Mouse (Mus musculus) thymus, postnatal 10 days (tissue): ENCODE results near the gene Klrg2.

ENCODE experiments used
- DNase-seq, 2 experiments: peaks; one replicate each; pipeline ENCODE4 v3.0.0; 2021; ENCODE audit warnings: low spot score in 2 of 2

The Klrg2 gene

DNA sequence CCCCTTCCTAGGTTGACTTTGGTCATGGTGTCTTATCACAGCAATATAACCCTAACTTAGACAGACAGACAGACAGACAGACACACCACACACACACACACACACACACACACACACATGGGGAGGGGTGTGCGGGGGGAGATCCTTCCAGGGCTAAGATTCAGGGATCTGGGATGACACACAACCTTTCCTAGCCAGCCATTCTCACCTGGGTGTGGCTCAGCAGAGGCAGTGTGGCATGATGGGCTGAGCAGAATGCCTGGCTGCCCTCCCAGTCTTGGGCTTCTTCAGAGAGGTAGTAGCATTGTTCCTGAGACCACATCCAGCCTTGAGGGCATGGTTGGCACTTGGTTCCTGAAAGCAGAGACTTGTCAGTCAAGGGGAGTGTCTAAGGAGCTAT lies 7.5 kb downstream of the Klrg2 start:
- DNase-seq: no peak

DNA sequence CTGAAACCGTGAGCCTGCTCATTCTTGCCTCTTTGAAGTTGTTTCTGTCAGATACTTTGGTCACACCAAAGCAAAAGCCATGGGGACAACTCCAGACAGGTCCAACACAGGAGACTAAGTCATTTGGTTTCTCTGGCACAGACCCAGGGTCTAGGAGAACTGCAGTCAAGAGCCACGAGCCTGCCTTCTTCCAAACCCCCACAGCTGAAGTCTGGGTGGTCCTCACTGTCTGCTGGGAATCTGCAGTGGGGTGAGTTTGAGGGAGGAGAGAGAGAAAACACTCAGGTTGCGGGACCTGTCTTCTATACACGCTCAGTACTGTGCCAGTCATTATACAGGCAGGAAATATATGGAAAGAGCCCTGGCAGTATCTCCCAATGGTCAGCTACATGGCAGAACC lies 9.6 kb downstream of the Klrg2 start:
- DNase-seq: no peak

DNA sequence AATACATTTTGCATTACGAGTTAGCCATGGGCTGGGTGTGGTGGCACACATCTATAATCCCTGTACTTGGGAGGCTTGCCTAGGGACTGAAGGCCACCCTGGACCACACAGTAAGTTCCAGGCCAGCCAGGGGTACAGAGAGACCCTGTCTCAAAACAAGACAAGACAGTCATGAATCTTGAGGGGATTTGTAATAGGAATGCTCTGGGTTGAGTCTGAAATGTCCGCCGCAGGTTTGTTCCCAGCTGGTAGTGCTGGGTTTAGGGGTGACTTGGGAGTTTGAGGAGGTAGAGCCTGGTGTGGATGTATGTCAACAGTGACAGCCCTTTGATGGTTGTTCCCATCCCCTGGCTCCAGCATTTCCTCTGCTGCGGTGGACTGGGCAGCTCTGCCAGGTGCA lies 10.0 kb downstream of the Klrg2 start:
- no peak for DNase-seq

DNA sequence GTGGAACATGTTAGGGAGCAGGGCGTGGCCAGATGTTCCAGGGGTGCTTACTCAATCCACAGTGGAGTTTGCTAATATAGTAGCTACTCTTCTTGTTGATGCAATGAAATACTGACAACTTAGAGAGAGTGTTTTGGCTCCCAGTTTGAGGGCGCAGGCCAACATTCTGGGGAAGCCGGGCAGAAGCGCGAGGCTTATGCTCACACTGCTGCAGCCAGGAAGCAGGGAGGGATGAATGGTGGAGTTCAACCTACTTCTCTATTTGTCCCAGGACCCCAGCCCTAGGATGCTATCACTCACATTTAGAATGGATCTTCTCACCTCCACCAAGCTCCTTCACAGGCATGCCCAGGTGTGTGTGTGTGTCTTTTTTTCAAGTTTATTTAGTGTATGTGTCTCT lies 11.0 kb downstream of the Klrg2 start:
- no peak for DNase-seq

DNA sequence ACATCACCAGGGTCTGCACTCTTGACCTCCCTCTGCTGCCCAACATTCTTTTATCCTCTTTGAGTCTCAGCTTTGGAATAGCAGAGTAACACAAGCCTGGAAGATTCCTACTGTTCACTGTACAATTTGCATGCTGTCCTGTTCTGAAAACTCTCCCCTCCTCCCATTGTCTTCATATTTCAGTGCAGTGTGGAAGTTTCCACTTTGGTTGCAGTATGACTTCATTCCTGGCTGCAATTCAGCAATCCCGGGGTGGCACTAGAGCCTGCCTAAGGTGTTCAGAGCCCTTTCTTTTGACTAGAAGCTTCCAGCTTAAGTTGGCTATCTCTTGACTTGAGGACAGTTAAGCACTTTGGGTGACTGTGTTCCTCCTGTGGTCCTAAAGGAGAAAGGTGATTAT lies 12.6 kb downstream of the Klrg2 start:
- DNase-seq: no peak

DNA sequence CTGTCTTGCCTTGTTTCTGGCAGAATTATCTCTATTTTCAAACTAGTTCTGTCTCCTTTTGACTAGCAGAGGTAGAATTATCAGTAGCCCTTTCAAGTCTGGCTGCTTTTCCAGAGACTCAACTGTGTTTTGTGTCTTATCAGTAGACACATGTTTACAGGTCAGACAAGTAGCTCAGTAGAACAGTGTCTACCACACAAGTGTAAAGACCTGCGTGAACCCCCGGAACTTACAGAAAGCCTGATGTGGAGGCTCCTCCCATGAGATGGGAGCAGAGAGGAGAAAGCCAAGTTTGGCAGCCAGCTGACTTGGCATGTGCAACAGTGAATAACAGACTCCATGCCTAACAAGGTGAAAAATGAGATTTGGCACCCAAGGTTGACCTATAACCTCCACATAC lies 13.6 kb downstream of the Klrg2 start:
- no peak for DNase-seq

DNA sequence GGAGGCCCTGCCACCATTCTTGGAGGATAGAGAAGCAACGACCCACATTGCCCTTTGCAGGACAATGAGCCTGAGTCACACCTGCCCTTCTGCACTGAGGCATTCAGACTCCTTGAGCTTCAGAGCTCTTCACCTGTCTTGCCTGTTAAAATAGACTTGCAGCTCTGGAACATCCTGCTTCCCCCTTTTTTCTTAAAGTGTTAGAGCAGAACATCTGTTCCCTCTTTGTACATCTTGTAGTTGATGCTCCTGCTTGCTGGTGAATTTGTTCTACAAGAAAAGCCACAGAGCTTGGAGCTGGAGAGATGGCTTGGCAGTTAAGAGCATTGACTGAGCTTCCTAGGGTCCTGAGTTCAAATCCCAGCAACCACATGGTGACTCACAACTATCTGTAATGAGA lies 14.6 kb downstream of the Klrg2 start:
- no peak for DNase-seq

DNA sequence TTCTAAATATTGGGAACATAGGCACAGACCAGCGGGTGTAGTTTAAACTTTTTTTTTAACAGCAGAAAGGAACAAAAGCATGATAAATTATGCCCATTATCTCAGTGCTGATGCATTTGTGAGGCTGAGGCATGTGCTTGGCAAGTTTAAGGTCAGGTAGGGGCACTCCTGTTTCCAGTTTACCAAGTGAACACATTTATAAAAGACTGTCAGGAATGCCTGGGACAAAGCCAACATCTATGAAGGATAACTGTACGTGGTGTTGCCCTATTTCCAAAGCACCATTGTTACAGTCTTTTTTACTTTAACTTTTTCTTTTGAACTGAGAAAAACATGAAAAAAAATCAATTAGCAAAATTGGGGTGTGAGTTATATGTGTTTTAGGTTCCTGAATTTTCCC lies 27.1 kb downstream of the Klrg2 start:
- no peak for DNase-seq

DNA sequence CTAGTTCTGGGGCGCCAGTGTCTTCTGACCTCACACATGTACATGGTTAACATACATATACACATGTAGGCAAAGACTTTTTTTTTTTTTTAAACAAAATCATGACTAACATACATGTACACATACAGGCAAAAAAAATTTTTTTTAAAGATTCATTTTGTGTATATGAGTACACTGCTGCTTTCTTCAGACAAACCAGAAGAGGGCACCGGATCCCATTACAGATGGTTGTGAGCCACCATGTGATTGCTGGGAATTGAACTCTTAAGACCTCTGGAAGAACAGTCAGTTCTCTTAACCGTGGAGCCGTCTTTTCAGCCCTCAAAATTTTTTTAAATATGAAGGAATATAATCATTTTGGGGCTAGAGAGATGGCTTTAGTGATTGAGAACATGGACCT lies 39.6 kb downstream of the Klrg2 start:
- DNase-seq: no peak

DNA sequence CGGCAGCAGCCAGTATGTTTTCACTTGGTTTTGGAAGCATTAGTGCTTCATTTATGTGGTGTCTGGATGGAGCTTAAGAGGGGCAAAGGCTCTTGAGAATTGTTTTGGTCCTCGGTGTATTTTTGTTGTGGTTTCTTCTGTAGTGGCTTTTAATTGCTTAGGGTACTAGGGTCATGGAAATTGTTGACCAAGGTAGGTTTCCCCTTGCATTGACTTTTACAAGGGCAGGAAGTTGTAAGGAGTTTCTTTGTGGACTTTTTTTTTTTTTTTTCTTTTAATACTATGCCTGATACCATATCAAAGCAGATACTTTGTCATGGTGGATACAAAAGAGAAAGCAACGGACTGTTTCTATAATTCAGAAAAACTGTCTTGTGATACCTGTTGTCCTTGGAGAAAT lies 55.3 kb downstream of the Klrg2 start:
- no peak for DNase-seq

DNA sequence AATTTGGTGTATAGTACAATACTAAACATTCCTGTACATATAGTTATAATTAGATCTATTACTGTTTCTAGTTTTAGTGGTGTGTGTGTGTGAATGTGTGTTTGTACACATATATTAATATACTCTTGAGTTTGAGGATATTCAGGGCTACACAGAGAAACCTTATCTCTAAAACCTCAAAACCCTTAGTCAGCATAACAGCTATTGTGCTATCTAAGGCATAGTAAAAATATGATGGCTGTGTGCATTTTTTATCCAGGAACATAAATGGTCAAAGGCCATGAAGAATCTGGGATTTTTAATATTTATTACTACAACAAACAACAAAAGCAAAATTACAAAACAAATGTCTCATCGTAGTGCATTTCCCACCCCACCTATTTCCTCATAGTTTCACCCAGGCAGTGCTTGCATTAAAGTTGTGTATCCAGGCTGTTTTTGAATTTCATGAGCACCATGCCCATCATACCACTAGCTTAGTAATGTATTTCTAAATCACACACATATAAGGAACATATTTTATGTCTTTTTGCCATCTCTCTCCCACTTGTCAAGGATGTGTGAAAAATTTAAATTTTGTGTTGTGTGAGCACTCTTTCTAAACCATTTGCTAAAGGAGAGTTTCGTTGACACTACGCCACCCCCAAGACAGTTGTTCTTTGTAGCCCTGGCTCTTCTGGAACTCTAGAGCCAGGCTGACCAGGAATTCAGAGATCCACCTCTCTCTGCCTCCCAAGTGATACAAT lies 56.8 kb downstream of the Klrg2 start:
- DNase-seq: no peak

DNA sequence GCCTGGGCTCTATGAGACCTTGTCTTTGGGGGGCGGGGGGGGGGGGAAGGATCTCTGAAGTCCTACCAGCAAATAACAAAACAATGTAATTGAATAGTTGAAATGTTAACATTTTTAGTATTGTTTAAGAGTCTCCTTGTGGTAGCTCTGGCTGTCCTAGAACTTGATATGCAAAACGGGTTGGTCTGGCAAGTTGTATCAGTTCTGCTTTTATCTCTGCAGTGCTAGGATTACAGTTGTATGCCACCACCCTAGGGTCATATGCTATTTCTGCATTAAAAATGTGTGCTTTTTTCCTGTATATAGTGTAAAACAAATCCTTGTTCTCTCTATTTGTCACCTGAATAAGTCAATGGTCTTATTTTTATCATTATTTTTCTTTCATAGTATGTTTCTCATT lies 60.9 kb downstream of the Klrg2 start:
- no peak for DNase-seq
